Mouse (Mus musculus) liver, embryonic 16.5 days (tissue): ENCODE data around the gene Padi2. TPM values are rescaled to one million over a fixed set of nuclear protein-coding genes. Genes with fewer than 3 reads are reported as not detected.
A peak's percentile ranks its signal among the peaks of the same experiment; 100 is the strongest.

Experiments used
- ATAC-seq: fragments of 200-750 bp; cut with Nextera tagmentation; 2 replicates; pipeline ENCODE4 v1.8.0; 2017; ENCODE audit warnings: low read depth, mild to moderate bottlenecking, moderate number of reproducible peaks, moderate library complexity
- H3K27ac ChIP-seq: fragments of 300-500 bp; sonication (generic); 2 replicates; pipeline ENCODE4 v1.5.1; 2014; ENCODE audit warnings: mild to moderate bottlenecking, low read length
- H3K27me3 ChIP-seq: fragments of 300-500 bp; sonication (generic); 2 replicates; pipeline ENCODE4 v1.6.1; 2014; ENCODE audit warnings: low read depth, low read length, mixed read lengths; ENCODE audit not compliant: control insufficient read depth, insufficient read depth
- H3K36me3 ChIP-seq: fragments of 300-500 bp; sonication (generic); 2 replicates; pipeline ENCODE4 v1.6.1; 2014; ENCODE audit warnings: mild to moderate bottlenecking; ENCODE audit not compliant: control insufficient read depth, insufficient read depth
- H3K4me1 ChIP-seq: fragments of 300-500 bp; sonication (generic); 2 replicates; pipeline ENCODE4 v1.6.1; 2014; ENCODE audit warnings: low read depth, low read length, mixed read lengths; ENCODE audit not compliant: control insufficient read depth
- H3K4me2 ChIP-seq: fragments of 300-500 bp; sonication (generic); 2 replicates; pipeline ENCODE4 v1.6.1; 2014; ENCODE audit warnings: low read depth, low read length, mixed read lengths
- H3K4me3 ChIP-seq: fragments of 300-500 bp; sonication (generic); 2 replicates; pipeline ENCODE4 v1.5.1; 2014; ENCODE audit warnings: low read depth, mild to moderate bottlenecking, low read length
- H3K9ac ChIP-seq: fragments of 300-500 bp; sonication (generic); 2 replicates; pipeline ENCODE4 v1.6.1; 2014; ENCODE audit warnings: low read depth, low read length
- H3K9me3 ChIP-seq: fragments of 300-500 bp; sonication (generic); replicated peaks from 2 replicates; pipeline ENCODE4 v1.6.1; 2016; ENCODE audit warnings: low read length; ENCODE audit not compliant: control insufficient read depth
- WGBS: fragments of 180-500 bp; shearing (Covaris S2); extraction: QIAGEN DNeasy Blood & Tissue Kit; methylation state at CpG from one replicate; pipeline ENCODE4 v1.1.7; 2014; ENCODE audit not compliant: insufficient replicate concordance; 5-methylcytosine and 5-hydroxymethylcytosine counted together
- polyA plus RNA-seq: library from polyadenylated mRNA; unstranded; fragments of >200 nt; fragmentation: Nextera tagmentation; extraction: Ambion mirVana; gene quantifications from 2 replicates; pipeline ENCODE4 v1.2.1, GENCODE M21; 2015

Gene Padi2
- polyA plus RNA-seq, 1 experiment from 2014 or later: 1.7 TPM

GRCm38 (mm10) chr4:140988706-140989290 is 82.7 kb downstream of the Padi2 start:
- Histone ChIP-seq H3K4me1 (peaks cover 19% of the 10 kb centered on the region), H3K4me3 (no peak overlapping the region), H3K4me2 (0 out of 2 replicates have a peak overlapping the region, but pooled peaks have one; percentile 1), H3K9me3 (no peaks in the 10 kb centered on the region), H3K27ac (peak overlapping the region; percentile 26; the same call in 1 of the 2 replicates), H3K27me3 (no peaks in the 10 kb centered on the region), H3K36me3 (no peaks in the 10 kb centered on the region), H3K9ac (no peak overlapping the region)
- ATAC-seq: no peak
- WGBS: 21% methylated on average over 7 of the region's 7 CpGs

DNA sequence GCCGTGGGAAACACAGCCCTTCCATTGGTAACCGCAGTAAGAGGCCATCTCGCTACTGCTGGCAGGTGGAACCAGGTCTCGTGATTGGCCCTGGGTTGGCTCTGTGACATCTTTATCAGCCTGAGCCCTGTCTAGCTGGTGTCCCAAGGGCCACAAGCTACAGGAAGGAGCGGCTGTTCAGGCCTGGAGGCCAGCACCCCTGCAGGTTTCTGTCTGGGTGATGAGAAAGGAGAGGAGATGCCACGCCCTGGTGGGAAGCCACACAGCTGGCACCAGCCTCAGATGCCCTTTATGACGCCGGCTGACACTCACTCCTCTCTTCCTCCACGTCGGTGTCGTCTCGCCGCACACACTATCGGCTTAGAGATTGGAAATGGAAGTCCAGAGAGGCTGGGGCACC is 83.3 kb downstream of the Padi2 start:
- WGBS: 63% methylated on average over 14 of the region's 14 CpGs

DNA sequence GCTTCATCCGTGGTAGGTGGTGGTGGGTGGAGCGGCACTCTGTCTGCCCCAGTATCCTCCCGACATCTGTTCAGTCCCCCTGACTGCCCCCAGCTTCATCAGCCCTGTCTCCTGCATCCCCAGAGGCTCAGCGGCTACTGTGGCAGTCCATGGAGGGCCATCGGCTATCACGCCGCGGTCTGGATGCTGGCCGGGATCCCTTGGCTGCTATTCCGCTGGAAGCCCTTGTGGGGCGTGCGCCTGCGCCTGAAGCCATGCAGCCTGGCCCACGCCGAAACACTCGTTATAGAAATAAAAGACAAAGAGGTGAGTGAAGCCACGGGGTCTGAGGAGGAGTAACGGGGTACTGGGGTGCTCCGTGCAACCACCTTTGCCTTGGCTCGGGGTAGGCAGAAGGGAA is 86.1 kb downstream of the Padi2 start:
- Histone ChIP-seq H3K4me2 (no peak overlapping the region), H3K4me3 (no peak overlapping the region), H3K9ac (no peak overlapping the region), H3K27me3 (no peaks in the 10 kb centered on the region), H3K27ac (no peak overlapping the region), H3K4me1 (peaks cover 15% of the 10 kb centered on the region), H3K9me3 (no peaks in the 10 kb centered on the region), H3K36me3 (no peaks in the 10 kb centered on the region)
- no peak for ATAC-seq
- WGBS: 85% methylated on average over 20 of the region's 20 CpGs

More for the DNA sequence above, 83.3 kb downstream of the Padi2 start:
- H3K9me3 ChIP-seq: no peaks in the 10 kb centered on the region
- H3K9ac ChIP-seq: no peak overlapping the region
- H3K4me2 ChIP-seq: no peak overlapping the region
- H3K36me3 ChIP-seq: no peaks in the 10 kb centered on the region
- no peak overlapping the region for H3K27ac ChIP-seq
- no peak for ATAC-seq
- no peak overlapping the region for H3K4me3 ChIP-seq
- H3K27me3 ChIP-seq: no peaks in the 10 kb centered on the region
- H3K4me1 ChIP-seq: peaks cover 19% of the 10 kb centered on the region

DNA sequence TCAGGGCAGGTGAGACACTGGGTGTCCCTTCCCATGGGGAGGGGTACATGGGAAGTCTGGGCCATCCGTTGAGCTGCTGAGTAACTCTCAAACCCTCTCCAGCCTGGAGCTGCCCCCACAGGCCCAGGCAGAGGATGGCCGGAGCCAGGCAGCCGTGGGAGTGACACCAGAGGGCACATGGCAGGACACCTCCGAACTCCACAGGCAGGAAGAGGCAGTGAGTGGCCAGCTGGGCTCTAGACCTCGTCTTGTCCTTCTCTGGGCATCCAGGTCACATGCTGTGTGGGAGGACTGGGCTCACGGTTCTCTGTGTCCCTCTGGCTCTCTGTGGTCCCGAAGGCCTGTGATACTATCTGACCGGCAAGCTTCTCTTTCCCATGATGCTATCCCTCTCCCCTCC is 87.7 kb downstream of the Padi2 start:
- Histone ChIP-seq H3K9ac (no peak overlapping the region), H3K9me3 (no peaks in the 10 kb centered on the region), H3K27ac (no peak overlapping the region), H3K27me3 (no peaks in the 10 kb centered on the region), H3K36me3 (peaks cover 3% of the 10 kb centered on the region; the same call in 1 of the 2 replicates), H3K4me2 (no peak overlapping the region), H3K4me1 (peaks cover 5% of the 10 kb centered on the region), H3K4me3 (no peak overlapping the region)
- WGBS: 76% methylated on average over 8 of the region's 8 CpGs
- no peak for ATAC-seq

DNA sequence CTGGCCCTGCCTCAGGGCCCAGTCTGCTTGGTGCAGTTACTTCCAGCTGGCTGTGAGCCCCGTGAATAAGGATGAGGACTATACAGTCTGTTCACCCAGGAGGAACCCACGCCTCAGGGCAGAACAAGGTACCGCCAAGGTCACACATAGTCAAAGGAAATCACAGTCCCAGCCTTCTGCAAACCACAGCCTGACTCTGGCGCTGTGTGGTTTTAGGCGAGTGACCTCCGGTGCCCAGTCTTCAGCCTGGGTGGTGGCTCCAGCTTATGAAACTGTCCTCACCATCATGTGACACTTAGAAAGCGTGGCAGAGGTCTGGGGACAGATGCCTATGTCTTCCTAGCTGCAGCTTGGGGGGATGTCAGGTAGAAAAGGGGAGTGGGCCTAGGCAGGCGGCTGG is 89.7 kb downstream of the Padi2 start:
- Histone ChIP-seq H3K27ac (no peak overlapping the region), H3K27me3 (no peaks in the 10 kb centered on the region), H3K9me3 (no peaks in the 10 kb centered on the region), H3K4me2 (no peak overlapping the region), H3K4me1 (peaks cover 4% of the 10 kb centered on the region), H3K36me3 (peaks cover 3% of the 10 kb centered on the region; the same call in 1 of the 2 replicates), H3K4me3 (no peak overlapping the region), H3K9ac (no peak overlapping the region)
- whole genome bisulfite sequencing: 76% methylated on average over 8 of the region's 8 CpGs
- no peak for ATAC-seq

DNA sequence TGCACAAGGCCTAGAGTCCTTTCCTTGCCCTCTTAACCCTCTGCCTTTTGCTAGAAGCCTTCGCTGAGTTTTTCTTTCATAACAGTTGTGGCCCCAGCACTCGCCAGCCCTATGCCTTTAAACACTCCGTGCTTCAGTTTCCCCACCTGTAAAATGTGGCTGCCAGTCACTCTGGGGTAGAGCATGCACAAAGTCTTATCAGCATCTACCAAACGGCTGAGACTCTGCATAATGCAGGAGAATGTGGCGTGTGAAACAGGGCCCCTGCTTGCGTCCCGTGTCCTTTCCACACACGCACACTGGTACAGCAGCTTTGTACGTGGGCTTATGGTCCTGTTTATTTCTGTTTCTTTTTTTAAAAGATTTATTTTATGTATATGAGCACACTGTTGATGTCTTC is 90.7 kb downstream of the Padi2 start:
- Histone ChIP-seq H3K27me3 (no peaks in the 10 kb centered on the region), H3K27ac (no peak overlapping the region), H3K9me3 (no peaks in the 10 kb centered on the region), H3K4me1 (peaks cover 4% of the 10 kb centered on the region), H3K4me2 (no peak overlapping the region), H3K36me3 (peaks cover 3% of the 10 kb centered on the region; the same call in 1 of the 2 replicates), H3K4me3 (no peak overlapping the region), H3K9ac (no peak overlapping the region)
- ATAC-seq: peak; percentile 47; the same call in 1 of the 2 replicates
- WGBS: 30% methylated on average over 9 of the region's 9 CpGs

Other genes with a start within 250 kb of the Padi2 start
- gene Arhgef10l, start 240.3 kb upstream of the Padi2 start, polyA plus RNA-seq: 5.7 and 6.6 TPM in 2 replicates
- 8.9 and 9.7 TPM in 2 replicates for gene Rcc2, start 205.8 kb upstream of the Padi2 start, polyA plus RNA-seq
- not detected in 2 replicates for gene Padi6, start 163.7 kb upstream of the Padi2 start, polyA plus RNA-seq
- gene Padi4, start 132.1 kb upstream of the Padi2 start, polyA plus RNA-seq: 3.1 and 4.2 TPM in 2 replicates
- gene Padi3, start 95.7 kb upstream of the Padi2 start, polyA plus RNA-seq: 0.09 and 0.11 TPM in 2 replicates
- 0.02 TPM in 1 of 2 replicates, not detected in the other for gene Padi1, start 60.6 kb upstream of the Padi2 start, polyA plus RNA-seq
- gene Sdhb, start 54.9 kb downstream of the Padi2 start, polyA plus RNA-seq: 190 and 193 TPM in 2 replicates
- gene Atp13a2, start 80.5 kb downstream of the Padi2 start, polyA plus RNA-seq: 15.7 and 18.3 TPM in 2 replicates
- 15.3 and 20.3 TPM in 2 replicates for gene Mfap2, start 104.1 kb downstream of the Padi2 start, polyA plus RNA-seq
- gene Crocc, start 154.2 kb downstream of the Padi2 start, polyA plus RNA-seq: 0.59 and 0.63 TPM in 2 replicates
- gene Necap2, start 172.0 kb downstream of the Padi2 start, polyA plus RNA-seq: 87.5 and 93.3 TPM in 2 replicates
- gene Spata21, start 182.0 kb downstream of the Padi2 start, polyA plus RNA-seq: not detected in 2 replicates
- gene Szrd1, start 233.4 kb downstream of the Padi2 start, polyA plus RNA-seq: 18.1 and 19.1 TPM in 2 replicates
- gene Fbxo42, start 241.6 kb downstream of the Padi2 start, polyA plus RNA-seq: 16.3 and 18.0 TPM in 2 replicates